Mouse (Mus musculus) c-Kit-positive CD71-positive TER-119-positive erythroid progenitor cells, embryonic 14.5 days (primary cell): ENCODE results near the gene S100a7a.

ENCODE experiments used
- DNase-seq: peaks from one replicate; pipeline ENCODE4 v3.0.0-alpha.2; 2013; ENCODE audit warnings: low spot score

Gene S100a7a

GRCm38 (mm10) chr3:90653717-90654116 is at the start of gene S100a7a:
Gene S100a7a (plus strand): TSS chr3:90654017.
- DNase-seq, result no peak

- DNase-seq, result no peak
These were observed 49.4 kb upstream of the S100a7a start for GRCm38 (mm10) chr3:90604416-90604815.

DNA sequence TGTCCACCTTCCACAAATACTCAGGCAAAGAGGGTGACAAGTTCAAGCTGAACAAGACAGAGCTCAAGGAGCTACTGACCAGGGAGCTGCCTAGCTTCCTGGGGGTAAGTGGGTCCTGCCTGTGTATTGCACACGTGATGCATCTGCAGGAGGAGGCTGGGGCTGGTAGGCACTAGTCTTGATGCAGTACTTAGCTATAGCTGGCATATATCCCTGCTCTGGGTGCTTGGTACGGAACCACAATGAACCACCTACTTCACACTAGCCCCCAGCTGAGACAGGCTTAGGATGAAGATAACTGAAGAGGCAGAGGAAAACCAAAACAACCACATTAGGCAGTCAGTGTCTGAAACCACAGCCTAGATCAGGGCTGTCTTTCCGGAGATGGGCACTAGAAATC is 48.8 kb upstream of the S100a7a start:
- no peak for DNase-seq

GRCm38 (mm10) chr3:90605736-90606135 is 48.1 kb upstream of the S100a7a start:
- DNase-seq, result no peak

- DNase-seq, result no peak
These were observed 47.6 kb upstream of the S100a7a start for GRCm38 (mm10) chr3:90606185-90606584.

GRCm38 (mm10) chr3:90607361-90607760 is 46.5 kb upstream of the S100a7a start:
- no peak for DNase-seq

- no peak for DNase-seq
These were observed 45.6 kb upstream of the S100a7a start, which contains the start of gene S100a5 for GRCm38 (mm10) chr3:90608223-90608622. Gene S100a5 (plus strand): TSS chr3:90608523.

DNA sequence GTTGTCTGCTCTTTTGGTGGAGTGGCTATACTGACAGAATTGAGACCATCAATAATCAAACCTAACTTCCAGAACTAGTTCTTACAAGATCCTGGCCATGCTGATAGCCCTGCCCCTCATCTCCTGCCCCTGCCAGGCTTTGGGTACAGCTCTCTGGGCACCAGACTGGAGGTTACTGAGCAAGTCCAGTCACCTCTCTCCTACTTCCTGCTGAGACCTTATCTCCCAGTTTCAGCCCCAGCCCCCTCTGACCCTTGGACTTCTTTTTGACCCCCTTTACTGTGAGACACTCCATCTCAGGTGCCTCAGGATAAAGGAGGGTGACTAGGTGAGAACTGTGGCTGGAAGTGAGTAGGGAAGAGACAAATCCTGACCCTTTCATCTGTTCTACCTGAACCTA is 44.7 kb upstream of the S100a7a start:
- DNase-seq, result no peak

GRCm38 (mm10) chr3:90611494-90611893 is 42.3 kb upstream of the S100a7a start:
- no peak for DNase-seq

DNA sequence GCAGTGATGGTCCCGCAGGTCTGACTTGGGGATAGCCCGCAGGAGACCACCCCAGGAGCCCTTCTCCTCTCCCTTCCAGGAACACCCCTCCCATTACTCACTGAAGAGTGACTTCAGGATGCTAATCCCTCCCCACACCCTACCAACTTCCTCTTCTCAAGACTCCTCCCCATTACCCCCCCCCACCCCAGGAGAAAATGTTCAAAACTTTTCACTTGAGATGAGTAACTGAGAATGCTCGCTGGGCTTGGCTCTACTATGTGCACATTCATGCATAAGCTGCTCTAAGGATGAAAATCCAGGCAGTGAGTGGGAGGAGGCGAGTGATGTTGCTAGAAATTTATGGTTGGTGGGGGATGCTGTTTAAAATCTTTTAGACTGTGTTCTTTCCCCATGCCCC is 41.8 kb upstream of the S100a7a start:
- no peak for DNase-seq

DNA sequence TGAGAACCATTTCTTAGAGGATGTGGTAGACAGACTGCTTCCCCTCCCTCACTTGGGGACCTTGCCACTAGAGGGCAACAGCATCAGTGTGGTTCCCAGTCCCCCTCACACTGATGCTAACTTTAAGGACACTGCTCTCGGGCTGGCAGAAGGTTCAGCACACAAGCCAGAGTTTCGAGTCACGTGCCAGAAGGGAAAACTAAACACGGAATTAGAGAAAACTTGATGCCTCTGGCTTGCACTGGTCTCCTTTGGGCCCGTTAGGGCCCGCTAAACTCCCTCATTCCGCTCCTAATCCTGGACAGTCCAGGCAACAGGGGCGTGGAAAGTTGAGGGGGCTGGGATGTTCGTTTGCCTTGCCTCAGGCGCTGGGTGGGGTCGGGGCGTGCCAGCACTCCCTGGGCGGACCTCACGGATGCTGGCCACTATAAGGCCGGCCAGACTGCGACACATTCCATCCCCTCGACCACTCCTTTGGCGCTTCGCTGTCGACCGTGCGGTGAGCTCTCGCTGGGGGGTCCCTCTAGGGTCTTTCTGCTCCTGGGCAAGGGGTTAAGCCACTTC is 41.0 kb upstream of the S100a7a start, which contains the start of gene S100a6:
Gene S100a6, plus strand, starts transcription at position 155 of the 564 bp plus-strand sequence.
- DNase-seq, result no peak

GRCm38 (mm10) chr3:90613461-90614147 is 40.2 kb upstream of the S100a7a start:
- DNase-seq, result no peak

DNA sequence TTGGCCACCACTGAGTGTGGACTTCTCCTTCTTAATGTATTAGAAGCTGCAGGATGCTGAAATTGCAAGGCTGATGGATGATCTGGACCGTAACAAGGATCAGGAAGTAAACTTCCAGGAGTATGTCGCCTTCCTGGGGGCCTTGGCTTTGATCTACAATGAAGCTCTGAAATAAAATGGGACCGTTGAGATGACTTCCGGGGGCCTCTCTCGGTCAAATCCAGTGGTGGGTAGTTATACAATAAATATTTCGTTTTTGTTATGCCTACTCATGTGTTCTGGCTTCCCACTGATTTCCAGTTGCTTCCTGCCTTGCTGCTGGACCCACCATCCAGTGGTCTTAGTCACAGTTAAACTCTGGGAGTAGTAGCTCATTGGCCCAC is 39.7 kb upstream of the S100a7a start:
- no peak for DNase-seq

GRCm38 (mm10) chr3:90614611-90615251 is 39.1 kb upstream of the S100a7a start:
- DNase-seq, result no peak

DNA sequence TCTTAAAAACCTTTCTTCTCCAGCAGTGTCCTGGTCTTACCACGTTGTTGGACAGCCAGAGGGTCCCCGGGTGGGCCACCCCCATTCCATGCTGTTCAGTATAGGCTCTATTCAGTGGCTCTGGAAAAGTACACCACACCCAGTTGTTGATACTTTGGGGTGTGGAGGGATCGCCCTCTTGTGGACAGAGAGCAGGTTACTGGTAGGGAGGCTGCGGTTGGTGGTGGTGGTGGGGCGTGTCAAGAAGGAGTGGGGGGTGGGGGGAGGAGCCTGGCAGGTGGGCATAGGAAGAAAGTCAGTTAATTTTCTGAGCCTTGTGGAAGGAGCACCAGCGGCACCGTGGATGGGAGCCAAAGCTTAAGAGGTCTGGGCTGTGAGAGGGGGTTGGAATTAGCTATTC is 38.4 kb upstream of the S100a7a start:
- DNase-seq, result peak; percentile 23

DNA sequence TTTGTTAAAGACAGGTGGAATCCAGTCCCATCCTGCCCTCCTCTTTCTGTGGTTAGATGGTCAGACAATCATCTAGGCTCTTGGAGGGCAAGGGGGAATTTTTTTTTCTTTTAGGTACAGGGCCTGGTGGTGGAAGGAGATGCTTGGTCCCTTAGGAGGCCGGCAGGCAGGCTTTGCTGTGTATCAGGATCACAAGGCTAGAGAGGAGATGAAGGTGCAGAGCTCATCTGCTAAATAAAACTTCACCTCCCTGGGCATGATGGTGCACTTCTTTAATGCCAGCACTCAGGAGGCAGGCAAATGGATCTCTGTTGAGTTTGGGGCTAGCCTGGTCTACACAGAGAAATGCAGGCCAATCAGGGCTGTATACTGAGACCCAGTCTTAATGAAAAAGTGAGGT is 37.9 kb upstream of the S100a7a start:
- no peak for DNase-seq

DNA sequence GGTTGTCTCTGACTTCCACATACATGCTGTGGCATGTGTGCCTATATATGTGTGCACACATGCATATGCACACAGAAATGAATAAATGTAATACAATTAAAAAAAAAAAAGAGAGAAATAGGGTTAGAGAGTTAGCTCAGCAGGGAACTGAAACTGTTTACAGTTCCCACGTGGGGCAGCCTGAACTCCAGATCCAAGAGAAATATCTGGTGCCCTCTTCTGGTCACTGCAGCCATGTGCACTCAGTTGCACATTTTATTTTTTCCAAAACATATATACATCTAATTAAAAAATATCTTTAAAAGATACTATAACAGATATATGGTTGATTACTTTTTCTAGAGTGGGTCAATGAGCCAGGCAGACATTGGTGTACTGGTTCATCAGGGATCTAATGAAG is 36.2 kb upstream of the S100a7a start:
- no peak for DNase-seq

DNA sequence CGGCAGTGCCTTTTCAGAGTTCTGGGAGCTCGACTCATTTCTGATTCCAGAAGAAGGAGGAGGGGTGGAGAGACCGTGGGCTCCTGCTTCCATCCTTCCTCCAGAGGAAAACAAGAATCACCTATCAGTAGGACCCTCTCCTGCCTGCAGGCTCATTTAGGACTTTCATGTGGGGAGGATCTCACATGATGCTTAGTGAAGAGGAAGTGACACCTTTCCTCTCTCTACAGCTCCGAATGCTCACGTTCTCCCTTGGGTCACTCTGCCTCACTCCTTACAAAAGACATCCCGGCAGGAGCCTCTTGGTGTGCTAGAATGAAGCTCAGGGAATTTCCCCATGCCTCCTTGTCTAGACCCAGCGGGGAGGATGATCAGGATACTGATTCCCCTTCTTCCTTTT is 32.3 kb upstream of the S100a7a start:
- DNase-seq, result no peak

DNA sequence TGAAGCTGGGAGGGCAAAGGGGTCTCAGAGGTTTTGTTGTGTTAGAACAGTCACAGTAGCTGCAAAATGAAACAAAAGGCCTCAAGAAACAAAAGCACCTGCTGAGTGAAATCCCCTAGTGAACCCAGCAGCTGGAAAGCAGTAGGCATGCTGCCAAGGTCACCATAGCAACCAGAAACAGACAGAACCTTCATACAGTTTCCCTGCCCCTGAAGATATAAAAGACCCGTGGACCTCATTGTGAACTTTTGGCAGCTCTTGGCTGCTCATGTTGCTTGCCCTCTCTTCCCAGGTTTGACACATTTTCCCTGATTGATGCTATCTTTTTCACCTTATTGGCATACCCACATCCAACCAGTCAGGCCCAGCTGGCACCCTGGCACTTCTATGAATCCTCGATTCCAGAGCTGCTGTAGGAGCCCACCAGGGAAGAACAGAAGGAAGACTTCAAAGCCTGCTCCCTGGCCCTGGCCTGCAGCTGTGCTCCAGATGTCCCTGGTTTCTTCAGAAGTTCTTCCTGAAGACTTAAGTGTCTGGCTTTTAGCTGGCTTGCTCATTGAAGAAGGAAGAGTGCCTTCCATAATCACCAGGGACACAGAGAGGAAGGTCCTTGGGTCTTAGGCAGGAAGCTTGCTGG is 30.3 kb upstream of the S100a7a start:
- no peak for DNase-seq

DNA sequence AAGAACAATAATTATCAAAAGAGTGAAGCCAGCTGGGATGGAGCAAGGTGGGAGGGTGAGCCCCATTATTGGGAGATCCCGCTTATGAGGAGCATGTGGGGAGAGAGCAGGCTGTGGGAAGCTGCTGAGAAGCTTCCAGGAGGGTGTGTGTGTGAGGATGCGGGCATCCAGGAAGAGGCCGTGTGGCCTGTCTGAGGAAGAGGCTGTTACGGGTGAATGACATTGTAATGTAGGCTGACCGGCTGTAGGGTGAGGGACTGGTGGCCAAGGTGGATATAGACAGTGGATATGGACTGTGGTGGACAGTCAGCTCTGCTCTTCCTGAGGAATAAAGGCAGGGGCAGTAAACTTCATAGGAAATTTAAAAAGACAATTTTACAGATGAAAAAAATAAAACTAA is 28.3 kb upstream of the S100a7a start:
- no peak for DNase-seq

- DNase-seq, result no peak
These were observed 27.4 kb upstream of the S100a7a start for GRCm38 (mm10) chr3:90626266-90627021.

DNA sequence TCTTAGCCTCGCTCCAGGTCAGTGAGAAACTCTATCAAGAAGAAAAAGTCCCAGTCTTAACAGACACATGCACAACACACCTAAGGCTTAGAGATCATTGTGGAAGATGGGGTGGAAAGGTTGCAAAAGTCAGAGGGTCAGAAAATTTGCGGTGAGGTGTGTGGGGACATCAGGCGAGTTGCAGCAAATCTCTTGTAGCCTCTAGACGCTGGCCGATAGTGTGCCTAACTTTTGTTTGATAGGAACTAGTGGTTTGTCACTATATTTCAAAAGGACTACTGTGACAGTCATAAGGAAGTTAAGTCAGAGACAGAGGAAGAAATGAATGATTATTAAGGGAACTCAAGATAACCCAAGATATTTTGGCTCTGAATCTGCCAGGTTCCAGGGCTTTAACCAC is 26.5 kb upstream of the S100a7a start:
- DNase-seq, result no peak
